Mouse (Mus musculus): ENCODE measurements at regions not wholly inside any gene's neighbourhood (a gene's known extent, or its start where the extent isn't known, plus 50 kb on each side); places are given as distances from the start of the nearest gene placed in this dataset.

DNA sequence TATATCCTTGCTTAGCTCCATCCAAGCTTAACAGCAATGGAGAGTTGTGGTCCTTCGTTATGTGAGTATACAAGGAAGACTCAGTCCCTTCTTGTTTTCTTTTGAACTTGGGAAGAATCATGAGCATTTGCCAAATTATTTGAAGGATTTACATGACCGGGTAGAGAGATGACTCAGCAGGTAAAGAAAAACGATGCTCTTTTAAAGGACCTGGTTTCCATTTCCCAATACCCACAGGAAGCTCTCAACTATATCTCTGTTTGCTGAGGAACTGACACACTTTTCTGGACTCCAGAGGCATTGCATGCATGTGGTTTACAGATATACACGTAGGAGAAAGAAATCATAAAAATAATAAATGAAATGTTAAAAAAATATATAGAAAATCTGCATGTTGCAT lies 457.5 kb downstream of the Ppargc1a start:
- TF ChIP-seq POLR2A (IDR thresholded peaks at IDR 0.05; ENCODE audit: low read depth, low read length) (no peak), CTCF (conservative IDR thresholded peaks at IDR 0.05; ENCODE audit: insufficient read depth, insufficient read length, low read depth, low read length) (no peak)
